9 mouse cellular contexts compared by ENCODE assay signal in genomic region chr2:30626058-30626675, GRCm38 (mm10). TPM values are rescaled to one million over a fixed set of nuclear protein-coding genes. Genes with fewer than 3 reads are reported as not detected.
DNase-seq lines count a peak whose midpoint lies in the region; ATAC-seq and TF ChIP-seq lines count a peak whose summit lies in the region.
"Had no signal": no experiment of that assay in that cellular context is flagged by ENCODE, and none has a peak within 500 bp of the region (broad histone marks: within the 10 kb centered on the region; RNA-seq: fewer than 3 reads in every experiment).

No protein-coding gene starts in this region.

- H3K9ac ChIP-seq in liver, postnatal 0 days (replicated peaks), result no peak overlapping the region
- no peak overlapping the region for H3K9ac ChIP-seq in CH12.LX (ENCODE audit: insufficient read depth, low read depth)

- no peaks in the 10 kb centered on the region; the same call in 1 of the 2 replicates for H3K79me2 ChIP-seq in CH12.LX (replicated peaks; ENCODE audit: control insufficient read depth, extremely low read depth, insufficient read depth, poor library complexity, severe bottlenecking)

- H3K27ac ChIP-seq in liver, postnatal 0 days (ENCODE audit: low read depth), result peak overlapping the region; percentile 13; the same call in 1 of the 2 replicates
- H3K27ac ChIP-seq in CH12.LX (ENCODE audit: insufficient read depth, low read depth), result no peak overlapping the region
- H3K27ac ChIP-seq: macrophage had no signal

- H3K9me3 ChIP-seq in liver, postnatal 0 days (ENCODE audit: low read length), result no peaks in the 10 kb centered on the region
- H3K9me3 ChIP-seq in CH12.LX (replicated peaks; ENCODE audit: low read length), result peaks cover 2% of the 10 kb centered on the region

- H3K36me3 ChIP-seq in liver, postnatal 0 days (replicated peaks; ENCODE audit: insufficient read depth, low read length), result no peaks in the 10 kb centered on the region
- H3K36me3 ChIP-seq in CH12.LX (replicated peaks in 1 of 2; ENCODE audit: control insufficient read depth in 1 of 2, insufficient read depth in 1 of 2, low read length in 1 of 2), result no peaks in the 10 kb centered on the region

- TF ChIP-seq EP300 in liver, postnatal 0 days (IDR thresholded peaks at IDR 0.05; ENCODE audit: low read depth), result 0 out of 2 replicates have a peak, but pooled peaks have one; percentile 14
- TF ChIP-seq EP300 in CH12.LX (IDR thresholded peaks at IDR 0.05; ENCODE audit: low read length), result no peak

- H3K4me2 ChIP-seq in liver, postnatal 0 days (ENCODE audit: low read depth, low read length), result no peak overlapping the region
- no peak overlapping the region for H3K4me2 ChIP-seq in CH12.LX (ENCODE audit: insufficient read depth, low read depth, poor library complexity, severe bottlenecking)

- dilution Hi-C loops in CH12.LX (cut with MboI; ENCODE audit: extremely low pct_ligation_motif_present, extremely low pct_unique_long_range_greater_than_20kb, low sequenced_read_pairs), result no loop called here

- H3K4me1 ChIP-seq in liver, postnatal 0 days (ENCODE audit: insufficient read depth), result no peaks in the 10 kb centered on the region
- H3K4me1 ChIP-seq in CH12.LX (ENCODE audit: control insufficient read depth in 1 of 2, insufficient read depth in 2 of 2), result peaks cover 3 to 9% of the 10 kb centered on the region in 2 experiments; a peak in 2 of 4 replicates

- 60% methylated on average over 17 of the region's 17 CpGs for WGBS in liver, postnatal 0 days (ENCODE audit: insufficient replicate concordance)

- H3K27me3 ChIP-seq in liver, postnatal 0 days (ENCODE audit: insufficient read depth, low read length), result no peaks in the 10 kb centered on the region
- H3K27me3 ChIP-seq in CH12.LX (replicated peaks), result no peaks in the 10 kb centered on the region

- ATAC-seq in liver, postnatal 0 days, result no peak

- no peak for TF ChIP-seq CTCF in liver, postnatal 0 days (IDR thresholded peaks at IDR 0.05; ENCODE audit: low read depth)
- TF ChIP-seq CTCF in CH12.LX (conservative IDR thresholded peaks at IDR 0.05 in 1 of 2, IDR thresholded peaks at IDR 0.05 in 1 of 2; ENCODE audit: low read depth in 2 of 2, low read length in 2 of 2), result no peak
- no peak for TF ChIP-seq CTCF in brain, embryonic 14.5 days (IDR thresholded peaks at IDR 0.05; ENCODE audit: borderline replicate concordance, extremely low read depth, insufficient read depth, insufficient read length)

- no peak overlapping the region for H3K4me3 ChIP-seq in liver, postnatal 0 days (ENCODE audit: low read depth, low read length)
- H3K4me3 ChIP-seq in CH12.LX (replicated peaks in 1 of 3; ENCODE audit: low read depth in 2 of 3, low read length in 2 of 3, poor library complexity in 1 of 3), result no peak overlapping the region

- TF ChIP-seq POLR2A in CH12.LX (IDR thresholded peaks at IDR 0.05; ENCODE audit: low read depth, low read length), result no peak
- TF ChIP-seq POLR2A in brain, embryonic 14.5 days (IDR thresholded peaks at IDR 0.05; ENCODE audit: borderline replicate concordance, extremely low read depth, insufficient read depth, insufficient read length, poor library complexity, severe bottlenecking), result no peak

- TF ChIP-seq RAD21 in CH12.LX (IDR thresholded peaks at IDR 0.05; ENCODE audit: low read depth, low read length), result no peak

- no peak for DNase-seq in liver, postnatal 0 days
- DNase-seq in liver, result no peak
- no peak for DNase-seq in CH12.LX (ENCODE audit: extremely low read depth)
- DNase-seq in brain, embryonic 14.5 days (ENCODE audit: low read depth), result peak; percentile 52
- peak; percentile 79 to 87 for DNase-seq in natural killer cell, adult 2 months (ENCODE audit: low spot score in 2 of 2)
- no peak for DNase-seq in right cerebral cortex, postnatal 25 days
- no peak for DNase-seq in kidney, adult 8-10 months
- DNase-seq: cerebellum, adult 11-12 months had no signal

- in situ Hi-C loops in CH12.LX (cut with MboI; ENCODE audit: low pct_ligation_motif_present, low pct_unique_long_range_greater_than_20kb, low sequenced_read_pairs), result no loop called here

TF ChIP-seq in CH12.LX, 34 proteins besides CTCF, POLR2A, EP300 and RAD21:
- no peak for TF ChIP-seq KAT2A (IDR thresholded peaks at IDR 0.05; ENCODE audit: insufficient replicate concordance, low read length)
- TF ChIP-seq ZKSCAN1 (IDR thresholded peaks at IDR 0.05; ENCODE audit: borderline replicate concordance, low read depth, low read length), result no peak
- TF ChIP-seq BHLHE40 (IDR thresholded peaks at IDR 0.05; ENCODE audit: low read depth, low read length), result no peak
- TF ChIP-seq ELF1 (IDR thresholded peaks at IDR 0.05; ENCODE audit: low read depth, low read length), result 0 out of 2 replicates have a peak, but pooled peaks have one; percentile 31
- TF ChIP-seq GABPA (IDR thresholded peaks at IDR 0.05; ENCODE audit: insufficient replicate concordance, low read depth, low read length), result no peak
- TF ChIP-seq HCFC1 (IDR thresholded peaks at IDR 0.05; ENCODE audit: low read depth, low read length), result no peak
- peak; percentile 13; the same call in 1 of the 2 replicates for TF ChIP-seq MYC (IDR thresholded peaks at IDR 0.05; ENCODE audit: low read depth, low read length)
- no peak for TF ChIP-seq MAFK (IDR thresholded peaks at IDR 0.05; ENCODE audit: insufficient replicate concordance, low read length)
- TF ChIP-seq CHD2 (IDR thresholded peaks at IDR 0.05; ENCODE audit: low read length), result no peak
TF ChIP-seq in CH12.LX: peak in this region for 2.

RNA-seq across cellular contexts. Expression of gene Cstad, which starts 31.3 kb away (rescaled TPM):
- 0.22 TPM in 2 replicates for polyA plus RNA-seq in liver, postnatal 0 days (2015; fragmentation: Nextera tagmentation; extraction: Ambion mirVana)
- total RNA-seq in CH12.LX (2012; rRNA removed) (0.51 TPM in 1 of 2 replicates, not detected in the other), CH12.LX (2014; rRNA removed) (not detected in 2 replicates)
- 0.29 TPM in 1 of 2 replicates, not detected in the other for polyA plus RNA-seq in CH12.LX (2012; ENCODE audit: insufficient read length, low read depth)
- polyA plus RNA-seq in brain, embryonic 14.5 days (2012; rRNA removed), result 0.57 and 0.72 TPM in 2 replicates

Comparison
In these comparisons a context has a peak if more than half of its experiments do, and no peak if none do; other contexts are left out.
1. DNase-seq: peak in brain, embryonic 14.5 days (single experiment) and natural killer cell, adult 2 months (2 of 2); none in liver, postnatal 0 days (single experiment), liver (single experiment), CH12.LX (single experiment), right cerebral cortex, postnatal 25 days (single experiment) and kidney, adult 8-10 months (0 of 2).